Mouse (Mus musculus) testis, postnatal 14 days (tissue): ENCODE measurements at regions not wholly inside any gene's neighbourhood (a gene's known extent, or its start where the extent isn't known, plus 50 kb on each side); places are given as distances from the start of the nearest gene placed in this dataset.
A peak's percentile ranks its signal among the peaks of the same experiment; 100 is the strongest.

Source experiments
- DNase-seq: peaks from one replicate; pipeline ENCODE4 v3.0.0; 2021; ENCODE audit warnings: low spot score

DNA sequence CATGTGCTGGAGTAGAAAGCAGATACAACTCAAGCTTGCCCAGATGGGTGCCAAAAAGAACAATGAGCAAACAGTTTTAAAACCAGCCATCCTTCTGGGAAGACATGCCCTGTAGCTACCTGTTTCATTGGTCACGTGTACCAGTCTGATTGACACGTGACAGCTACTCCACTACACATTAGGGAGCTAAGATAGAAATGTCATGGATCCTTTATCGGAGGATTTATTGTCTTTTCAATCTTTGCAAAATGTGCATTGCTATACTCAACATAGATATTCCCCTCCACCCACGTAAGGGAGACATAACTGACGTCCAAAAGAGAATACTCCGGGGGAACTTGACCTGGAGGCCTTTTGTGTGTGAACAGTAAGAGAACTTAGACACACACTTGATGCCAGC, 171.1 kb upstream of the Cited2 start:
- no peak for DNase-seq

- no peak for DNase-seq
These were observed 170.7 kb upstream of the Cited2 start for GRCm38 (mm10) chr10:17552277-17552676.

DNA sequence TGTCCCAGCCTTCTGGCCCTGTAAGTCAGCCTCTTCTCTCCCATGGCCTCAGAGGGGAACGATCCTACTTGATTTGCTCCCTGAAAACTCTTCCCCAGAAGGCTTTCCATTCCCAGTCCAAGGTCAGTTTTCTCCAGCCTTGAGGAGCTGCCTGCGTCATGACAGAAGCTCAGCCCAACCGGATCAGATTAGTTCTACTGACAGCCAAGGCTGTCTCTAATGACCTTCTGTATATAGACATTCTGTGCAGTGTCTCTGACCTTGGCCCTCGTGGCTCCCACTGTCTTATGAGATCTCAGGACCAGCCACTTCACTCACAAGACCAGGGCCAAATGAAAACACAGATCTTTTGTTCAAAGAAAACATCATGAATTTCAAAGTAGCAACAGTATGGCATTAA, 166.6 kb upstream of the Cited2 start:
- DNase-seq = peak; percentile 82

DNA sequence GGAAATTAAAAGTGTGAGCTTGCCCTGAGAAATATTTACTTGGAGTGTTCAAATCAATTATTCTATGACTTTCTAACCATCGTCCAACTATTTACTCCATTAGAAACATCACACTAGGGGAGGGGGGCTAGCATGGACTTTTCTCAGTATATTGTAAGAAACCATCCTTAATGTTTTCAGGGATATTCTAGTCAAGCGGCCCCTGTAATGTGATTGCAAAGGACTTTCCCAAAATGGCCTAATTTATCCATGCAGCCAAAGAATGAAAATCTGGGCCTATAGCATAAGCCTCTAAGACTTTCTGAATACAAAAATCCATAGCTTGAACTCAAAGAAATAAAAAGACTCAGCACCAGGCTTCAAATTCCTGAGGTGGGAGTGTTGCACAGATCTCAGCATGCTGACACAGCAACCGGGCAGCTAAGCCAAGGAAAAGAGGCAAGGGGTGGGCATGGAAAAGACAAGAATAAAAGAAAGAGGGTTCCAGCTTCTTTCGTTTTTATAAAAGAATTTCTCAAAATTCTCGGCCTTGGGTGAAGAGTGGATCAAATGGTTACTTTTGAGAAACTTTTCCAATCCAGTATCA, 163.6 kb upstream of the Cited2 start:
- DNase-seq = no peak

DNA sequence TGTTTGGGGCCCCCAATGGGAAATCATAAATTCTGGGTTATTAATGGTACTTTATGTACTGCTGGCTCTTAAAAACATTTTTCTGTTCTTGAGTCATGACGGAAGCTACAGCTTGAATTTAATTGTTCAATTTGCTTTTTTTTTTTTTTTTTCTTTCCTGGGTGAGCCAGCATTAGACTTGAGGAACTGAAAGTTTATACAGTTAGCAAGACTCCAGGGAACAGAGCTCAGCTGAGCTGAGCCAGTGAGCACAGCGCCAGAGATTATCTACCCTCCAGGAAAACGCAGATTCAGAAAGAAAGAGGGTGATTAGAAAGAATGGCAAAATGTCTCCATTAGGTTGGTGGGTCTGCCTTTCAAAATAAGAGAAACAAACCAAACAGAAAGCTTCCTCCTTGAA, 163.0 kb upstream of the Cited2 start:
- no peak for DNase-seq

DNA sequence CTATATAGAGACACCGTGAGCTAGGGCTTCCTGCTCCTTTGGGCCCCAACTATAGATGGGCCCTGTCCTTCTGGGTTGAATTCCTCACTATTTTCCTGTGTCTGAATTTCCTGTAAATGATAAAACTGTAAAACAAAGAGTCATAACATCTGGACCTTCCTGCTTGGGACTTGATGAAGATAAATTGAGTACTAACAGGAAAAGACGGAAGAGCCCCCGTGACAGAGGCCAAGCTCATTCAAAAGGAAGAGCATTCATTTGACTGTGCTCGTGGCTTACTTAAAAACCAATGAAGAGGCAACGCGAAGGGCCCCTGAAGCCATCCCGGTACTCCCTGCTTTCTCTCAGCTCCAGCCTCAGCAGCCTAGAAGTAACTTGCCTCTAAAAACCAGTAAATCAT, 161.6 kb upstream of the Cited2 start:
- DNase-seq = no peak

- no peak for DNase-seq
These were observed 161.0 kb upstream of the Cited2 start for GRCm38 (mm10) chr10:17561977-17562376.

DNA sequence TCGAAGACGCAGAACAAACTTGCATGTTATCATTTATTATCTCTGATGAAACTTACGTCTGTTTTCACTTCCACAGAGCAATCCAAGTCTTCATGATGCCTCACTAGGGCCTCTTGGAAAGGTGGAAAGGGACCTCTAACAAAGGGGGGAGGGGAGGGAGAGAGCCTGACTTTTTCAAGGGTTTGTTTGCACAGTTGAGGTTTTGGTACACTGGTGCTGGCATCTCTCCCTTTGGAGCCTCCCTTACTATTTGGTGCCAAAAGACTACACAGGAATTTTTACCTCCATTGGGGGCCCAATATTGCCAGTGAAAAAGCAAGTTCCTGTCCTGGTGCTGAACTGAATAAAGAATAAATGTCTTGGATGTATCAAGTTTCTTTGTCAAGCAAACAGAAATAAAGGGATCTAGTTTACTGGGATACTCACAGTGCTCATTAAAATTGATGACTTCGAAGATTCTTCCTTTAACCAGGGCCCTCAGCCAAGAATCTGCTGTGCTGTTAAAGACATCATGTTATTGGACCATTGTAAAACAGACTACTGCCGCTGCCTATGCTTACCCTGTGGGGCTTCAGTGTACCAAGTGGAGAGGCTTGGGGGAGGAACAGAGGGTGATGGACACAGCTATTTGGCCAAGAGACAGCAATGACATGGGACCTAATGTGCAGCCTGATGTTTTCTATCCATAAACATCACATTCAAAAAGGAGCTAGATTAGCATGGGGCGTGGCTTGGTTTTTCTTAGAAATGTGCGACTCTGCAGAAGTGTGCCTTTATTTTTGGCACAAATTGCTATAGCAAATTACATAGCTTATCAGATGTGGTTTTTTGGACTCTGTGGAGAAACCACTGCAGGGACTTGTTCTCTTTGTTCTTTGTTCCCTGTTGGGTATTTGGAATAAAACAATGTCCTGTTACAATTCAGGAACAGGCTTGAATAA, 160.3 kb upstream of the Cited2 start:
- DNase-seq = peak; percentile 37

GRCm38 (mm10) chr10:17563351-17563749, 159.7 kb upstream of the Cited2 start:
- no peak for DNase-seq

DNA sequence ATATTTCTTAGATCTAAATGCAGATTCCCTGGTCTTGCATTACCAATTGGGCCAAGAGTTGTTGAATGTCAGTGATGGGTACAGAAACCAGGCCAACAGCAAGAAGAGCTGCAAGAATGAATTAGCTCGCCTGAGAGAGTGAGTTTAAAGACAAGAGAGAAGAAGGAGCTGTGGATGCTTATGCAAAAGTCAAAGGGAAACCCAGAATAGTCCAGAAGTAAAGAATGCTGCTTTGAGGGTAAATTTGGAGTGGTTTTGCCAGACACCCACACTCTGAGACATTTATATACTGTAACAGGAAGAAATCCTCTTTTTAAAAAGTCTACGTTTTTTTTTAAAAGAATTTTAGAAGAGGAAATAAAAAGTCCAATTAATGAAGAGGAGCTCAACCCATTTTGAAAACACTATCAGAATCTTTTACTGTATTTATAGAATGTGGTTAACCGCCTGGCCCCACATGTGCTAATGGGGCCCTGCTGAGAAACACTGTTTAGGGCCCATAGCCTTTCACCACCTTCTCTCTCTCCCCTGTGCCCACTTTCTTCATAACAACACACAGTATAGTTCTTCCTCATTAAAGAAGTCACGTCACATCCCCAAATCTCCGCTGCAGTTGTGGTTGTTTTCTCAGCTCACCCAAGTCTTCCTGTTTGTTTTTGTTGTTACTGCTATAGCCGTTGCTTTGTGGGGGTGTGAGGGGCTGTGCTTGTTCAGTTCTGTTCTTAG, 158.0 kb upstream of the Cited2 start:
- no peak for DNase-seq

DNA sequence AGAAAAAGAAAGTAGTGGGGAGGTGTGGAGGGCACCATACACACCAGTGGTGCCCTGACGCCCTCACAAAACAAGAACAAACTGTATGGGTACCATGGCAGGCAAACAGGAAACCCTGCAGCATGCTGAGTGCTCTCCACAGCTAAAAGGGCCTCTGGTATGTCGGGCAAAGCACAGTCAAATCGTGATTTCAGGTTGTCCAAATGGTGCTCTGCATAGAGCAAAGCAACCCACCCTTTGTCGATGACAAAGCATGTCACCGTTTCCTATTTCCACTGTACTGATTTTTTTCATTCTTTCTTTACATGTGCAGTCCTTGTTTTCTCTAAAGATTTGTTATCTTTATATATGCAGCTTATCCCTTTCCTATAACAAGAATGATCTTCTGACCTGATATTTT, 156.0 kb upstream of the Cited2 start:
- DNase-seq = no peak

GRCm38 (mm10) chr10:17567631-17568030, 155.4 kb upstream of the Cited2 start:
- no peak for DNase-seq

- no peak for DNase-seq
These were observed 153.4 kb upstream of the Cited2 start for GRCm38 (mm10) chr10:17569577-17570113.

DNA sequence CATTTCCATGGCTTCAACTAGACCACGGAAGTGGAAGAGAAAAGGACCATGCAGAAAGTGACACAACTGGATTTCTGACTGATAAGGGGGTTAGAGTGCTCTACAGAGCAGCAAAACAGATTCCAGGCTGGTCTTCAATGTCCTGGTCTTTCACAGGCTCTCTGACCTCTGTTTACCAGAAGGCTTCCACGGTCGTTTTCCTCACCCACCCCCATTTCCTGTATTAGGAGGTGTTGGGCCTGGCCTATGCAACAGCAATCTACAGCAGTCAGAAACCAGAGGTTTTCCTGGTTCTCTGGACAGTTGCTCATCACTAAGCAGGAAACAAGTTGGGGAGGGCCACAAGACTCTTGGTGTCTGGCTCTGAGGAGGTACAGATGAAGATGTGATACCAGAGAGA, 148.1 kb upstream of the Cited2 start:
- no peak for DNase-seq

- DNase-seq = peak; percentile 36
These were observed 147.3 kb upstream of the Cited2 start for GRCm38 (mm10) chr10:17575448-17576332.

- DNase-seq = no peak
These were observed 146.7 kb upstream of the Cited2 start for GRCm38 (mm10) chr10:17576333-17576750.

GRCm38 (mm10) chr10:17579463-17579862, 143.6 kb upstream of the Cited2 start:
- no peak for DNase-seq

- DNase-seq = no peak
These were observed 138.2 kb upstream of the Cited2 start for GRCm38 (mm10) chr10:17584842-17585241.

- DNase-seq = no peak
These were observed 136.1 kb upstream of the Cited2 start for GRCm38 (mm10) chr10:17586910-17587309.

- DNase-seq = no peak
These were observed 133.9 kb upstream of the Cited2 start for GRCm38 (mm10) chr10:17589136-17589535.

DNA sequence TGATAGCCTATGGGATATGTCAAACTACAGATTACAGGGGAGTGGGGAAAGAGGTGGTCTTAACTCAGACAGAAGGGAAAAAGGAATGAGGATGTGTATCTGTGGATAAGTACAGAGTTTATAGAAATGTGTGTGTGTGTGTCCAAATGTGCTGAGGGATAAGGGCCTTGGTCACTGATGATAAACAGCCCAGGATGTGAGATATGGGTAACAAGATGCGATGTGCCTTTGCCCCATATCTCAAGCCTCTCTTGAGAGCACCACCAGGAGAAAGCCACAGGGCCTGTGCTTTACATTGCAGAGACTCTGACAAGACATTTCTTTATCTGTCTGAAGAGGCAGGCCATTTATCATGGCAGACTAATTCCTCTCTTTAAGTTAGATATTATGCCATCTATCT, 132.8 kb upstream of the Cited2 start:
- no peak for DNase-seq

- DNase-seq = no peak
These were observed 130.6 kb upstream of the Cited2 start for GRCm38 (mm10) chr10:17592387-17592786.
